Mouse (Mus musculus): Measurements from ENCODE around the gene Hist1h2af. TPM values are rescaled to one million over a fixed set of nuclear protein-coding genes. Genes with fewer than 3 reads are reported as not detected.
A peak's percentile ranks its signal among the peaks of the same experiment; 100 is the strongest.
"Not testable (repeated sequence)": the region's sequence is repeated elsewhere in the genome, so short reads cannot be mapped to it uniquely, and the experiment has no call there.

Hist1h2af gene
- polyA plus RNA-seq, 1 experiment, result 76.9 TPM

GRCm38 (mm10) chr13:23554925-23555838 lies 21.5 kb downstream of the Hist1h2af start:
- TF ChIP-seq CTCF (IDR thresholded peaks at IDR 0.05; ENCODE audit: low read depth, low read length) (no peak), POLR2A (IDR thresholded peaks at IDR 0.05; ENCODE audit: borderline replicate concordance, low read depth, low read length) (peak; percentile 89)
- Histone ChIP-seq H3K4me1 (ENCODE audit: control insufficient read depth, insufficient read depth, low read length) (peaks cover 14% of the 10 kb centered on the region), H3K4me3 (ENCODE audit: insufficient read depth, low read length) (peak overlapping the region; percentile 62), H3K27ac (ENCODE audit: insufficient read depth, low read depth, low read length) (peak overlapping the region; percentile 87)

- Histone ChIP-seq H3K4me3 (ENCODE audit: insufficient read depth, low read length) (peak overlapping the region; percentile 62), H3K4me1 (ENCODE audit: control insufficient read depth, insufficient read depth, low read length) (peaks cover 13% of the 10 kb centered on the region), H3K27ac (ENCODE audit: insufficient read depth, low read depth, low read length) (peak overlapping the region; percentile 87)
- TF ChIP-seq CTCF (IDR thresholded peaks at IDR 0.05; ENCODE audit: low read depth, low read length) (no peak), POLR2A (IDR thresholded peaks at IDR 0.05; ENCODE audit: borderline replicate concordance, low read depth, low read length) (no peak)
Measured at GRCm38 (mm10) chr13:23555839-23556416, 22.2 kb downstream of the Hist1h2af start.

- peak overlapping the region; percentile 50 for H3K27ac ChIP-seq (ENCODE audit: insufficient read depth, low read depth, low read length)
- peak overlapping the region; percentile 33; the same call in 1 of the 2 replicates for H3K4me3 ChIP-seq (ENCODE audit: insufficient read depth, low read length)
- TF ChIP-seq POLR2A (IDR thresholded peaks at IDR 0.05; ENCODE audit: borderline replicate concordance, low read depth, low read length) (no peak), CTCF (IDR thresholded peaks at IDR 0.05; ENCODE audit: low read depth, low read length) (no peak)
- H3K4me1 ChIP-seq (ENCODE audit: control insufficient read depth, insufficient read depth, low read length), result peaks cover 13% of the 10 kb centered on the region
Measured at GRCm38 (mm10) chr13:23556906-23557305, 23.2 kb downstream of the Hist1h2af start.

GRCm38 (mm10) chr13:23560699-23561098 lies 27.0 kb downstream of the Hist1h2af start:
- not testable (repeated sequence) for H3K27ac ChIP-seq (ENCODE audit: insufficient read depth, low read depth, low read length); H3K4me3 ChIP-seq (ENCODE audit: insufficient read depth, low read length)
- H3K4me1 ChIP-seq (ENCODE audit: control insufficient read depth, insufficient read depth, low read length), result peaks cover 26% of the 10 kb centered on the region

- Histone ChIP-seq H3K27ac (ENCODE audit: insufficient read depth, low read depth, low read length) (peak overlapping the region; percentile 76), H3K4me3 (ENCODE audit: insufficient read depth, low read length) (peak overlapping the region; percentile 56), H3K4me1 (ENCODE audit: control insufficient read depth, insufficient read depth, low read length) (peaks cover 26% of the 10 kb centered on the region)
Measured at GRCm38 (mm10) chr13:23561531-23561882, 27.8 kb downstream of the Hist1h2af start.

- Histone ChIP-seq H3K4me1 (ENCODE audit: control insufficient read depth, insufficient read depth, low read length) (peaks cover 23% of the 10 kb centered on the region), H3K4me3 (ENCODE audit: insufficient read depth, low read length) (peak within 1 kb of the TSS; percentile 56), H3K27ac (ENCODE audit: insufficient read depth, low read depth, low read length) (peak within 1 kb of the TSS; percentile 99)
- TF ChIP-seq POLR2A (IDR thresholded peaks at IDR 0.05; ENCODE audit: borderline replicate concordance, low read depth, low read length), result peak; percentile 91
Measured at GRCm38 (mm10) chr13:23561883-23562659, 28.4 kb downstream of the Hist1h2af start, which contains the start of gene Hist1h3e. Gene Hist1h3e, minus strand, starts transcription at chr13:23562369.

GRCm38 (mm10) chr13:23562699-23563462 lies 29.2 kb downstream of the Hist1h2af start:
- TF ChIP-seq POLR2A (IDR thresholded peaks at IDR 0.05; ENCODE audit: borderline replicate concordance, low read depth, low read length), result no peak
- no peak for TF ChIP-seq CTCF (IDR thresholded peaks at IDR 0.05; ENCODE audit: low read depth, low read length)
- Histone ChIP-seq H3K4me3 (ENCODE audit: insufficient read depth, low read length) (peak overlapping the region; percentile 35), H3K27ac (ENCODE audit: insufficient read depth, low read depth, low read length) (peak overlapping the region; percentile 99), H3K4me1 (ENCODE audit: control insufficient read depth, insufficient read depth, low read length) (peaks cover 23% of the 10 kb centered on the region)

- Histone ChIP-seq H3K4me1 (ENCODE audit: control insufficient read depth, insufficient read depth, low read length) (peaks cover 23% of the 10 kb centered on the region), H3K4me3 (ENCODE audit: insufficient read depth, low read length) (no peak overlapping the region), H3K27ac (ENCODE audit: insufficient read depth, low read depth, low read length) (no peak overlapping the region; the same call in 1 of the 2 replicates)
- TF ChIP-seq POLR2A (IDR thresholded peaks at IDR 0.05; ENCODE audit: borderline replicate concordance, low read depth, low read length) (no peak), CTCF (IDR thresholded peaks at IDR 0.05; ENCODE audit: low read depth, low read length) (no peak)
Measured at GRCm38 (mm10) chr13:23564482-23564881, 30.8 kb downstream of the Hist1h2af start.

- H3K27ac ChIP-seq (ENCODE audit: insufficient read depth, low read depth, low read length), result peak overlapping the region; percentile 83
- H3K4me3 ChIP-seq (ENCODE audit: insufficient read depth, low read length), result peak overlapping the region; percentile 42
- not testable (repeated sequence) for H3K4me1 ChIP-seq (ENCODE audit: control insufficient read depth, insufficient read depth, low read length)
Measured at GRCm38 (mm10) chr13:23570261-23571021, 36.7 kb downstream of the Hist1h2af start.
